Mouse (Mus musculus) heart, postnatal 36 days (tissue): ENCODE results near the gene Klf5. TPM values are rescaled to one million over a fixed set of nuclear protein-coding genes. Genes with fewer than 3 reads are reported as not detected.
A peak's percentile ranks its signal among the peaks of the same experiment; 100 is the strongest.

ENCODE experiments used
- DNase-seq, 2 experiments: peaks; one replicate each; pipeline ENCODE4 v3.0.0; 2021 to 2022
- intact Hi-C: fragments of 180-260 bp; cut with DNase I; formaldehyde crosslinking; loops from one replicate; pipeline ENCODE4 v1.15.1; 2025
- total RNA-seq, 2 experiments: library from RNA; stranded (reverse); gene quantifications; 2 replicates each; pipeline ENCODE4 v1.2.3; 2021

The Klf5 gene
- under 1 TPM; 0.76 to 0.94 TPM for total RNA-seq

- DNase-seq: peak; percentile 89 to 91
- intact Hi-C loops: loop anchor here (5.0 kb wide), 1 partner anchor 156 kb away; no protein-coding TSS in a partner anchor
These were observed at the start of gene Klf5 for GRCm38 (mm10) chr14:99298385-99299021. Gene Klf5 (plus strand): TSS chr14:99298691.

DNA sequence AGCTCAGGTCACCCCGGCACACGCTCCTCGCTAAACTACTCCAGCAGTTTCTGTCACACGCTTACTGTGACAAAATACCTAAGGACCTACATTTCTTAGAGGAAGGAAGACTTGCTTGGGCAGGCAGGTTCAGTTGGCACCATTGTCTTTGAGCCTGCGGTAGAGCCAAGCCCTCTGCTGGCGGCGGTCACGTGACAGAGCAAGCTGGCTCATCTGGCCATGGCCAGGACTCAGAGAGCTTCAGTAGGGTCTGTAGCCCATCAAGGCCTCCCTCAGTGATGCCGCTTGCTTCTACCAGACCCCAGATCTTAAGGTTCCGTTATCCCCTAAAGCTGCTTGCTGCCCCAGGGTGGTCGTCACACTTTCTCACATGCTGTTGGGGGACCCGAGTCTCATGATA, 36.5 kb upstream of the Klf5 start:
- intact Hi-C loops: no loop called here
- no peak for DNase-seq

GRCm38 (mm10) chr14:99263816-99264215, 34.7 kb upstream of the Klf5 start:
- intact Hi-C loops: no loop called here
- DNase-seq: no peak

DNA sequence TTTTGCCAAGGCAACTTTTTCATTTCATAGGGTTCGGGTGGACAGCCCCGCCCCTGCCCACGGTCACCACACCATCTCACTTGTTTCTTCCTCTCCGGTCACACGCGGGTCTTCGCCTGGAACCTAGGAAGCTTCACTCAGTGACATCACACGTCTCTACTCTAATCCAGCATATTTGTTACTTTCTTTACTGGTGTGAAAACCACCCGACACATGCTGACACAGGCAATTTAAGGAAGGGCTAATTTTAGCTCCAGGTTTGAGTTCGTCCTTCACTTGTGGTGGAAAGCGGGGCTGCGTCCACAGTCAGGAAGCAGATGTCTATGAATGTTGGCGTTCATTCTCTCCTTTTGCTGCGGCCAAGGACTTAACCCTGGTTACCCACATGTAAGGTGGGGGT, 32.7 kb upstream of the Klf5 start:
- intact Hi-C loops: no loop called here
- no peak for DNase-seq

DNA sequence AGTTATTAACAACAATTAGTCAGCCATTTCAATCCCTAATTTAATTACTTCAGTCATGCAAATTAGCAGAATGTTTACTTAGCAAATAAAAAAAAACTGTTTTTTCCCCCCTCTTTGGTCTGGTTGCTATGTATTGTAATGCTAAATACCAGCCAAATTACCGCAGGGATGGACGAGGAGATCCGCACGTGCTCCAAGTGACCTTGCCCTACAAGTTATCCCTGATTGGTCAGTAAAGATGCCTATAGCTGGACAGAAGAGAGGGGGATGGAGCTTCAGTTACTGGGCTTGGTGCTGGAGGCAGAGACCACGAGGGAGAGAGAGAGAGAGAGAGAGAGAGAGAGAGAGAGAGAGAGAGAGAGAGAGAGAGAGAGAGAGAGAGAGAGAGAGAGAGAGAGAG, 31.7 kb upstream of the Klf5 start:
- DNase-seq: no peak
- intact Hi-C loops: no loop called here

GRCm38 (mm10) chr14:99274056-99274455, 24.4 kb upstream of the Klf5 start:
- intact Hi-C loops: no loop called here
- DNase-seq: no peak

GRCm38 (mm10) chr14:99275827-99276226, 22.7 kb upstream of the Klf5 start:
- intact Hi-C loops: no loop called here
- DNase-seq: no peak

DNA sequence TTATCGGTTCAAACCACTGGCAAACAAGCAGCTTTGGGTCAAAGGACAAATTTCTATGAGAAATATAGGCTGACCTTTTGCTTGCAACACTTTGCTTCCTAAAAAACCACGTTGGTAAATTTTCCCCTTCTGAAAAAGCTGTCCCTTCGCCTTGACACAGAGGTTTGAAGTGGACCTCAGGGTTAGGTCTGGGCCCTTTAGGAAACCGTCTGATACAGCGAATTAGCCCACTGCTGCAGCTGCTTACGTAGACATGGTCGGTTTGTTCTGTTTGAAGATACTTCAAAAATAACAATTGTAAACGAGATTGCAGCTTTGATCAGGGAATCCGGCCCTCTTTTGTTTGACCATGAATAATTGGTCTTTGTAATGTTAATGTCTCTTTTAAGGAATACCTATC, 20.2 kb upstream of the Klf5 start:
- intact Hi-C loops: no loop called here

DNA sequence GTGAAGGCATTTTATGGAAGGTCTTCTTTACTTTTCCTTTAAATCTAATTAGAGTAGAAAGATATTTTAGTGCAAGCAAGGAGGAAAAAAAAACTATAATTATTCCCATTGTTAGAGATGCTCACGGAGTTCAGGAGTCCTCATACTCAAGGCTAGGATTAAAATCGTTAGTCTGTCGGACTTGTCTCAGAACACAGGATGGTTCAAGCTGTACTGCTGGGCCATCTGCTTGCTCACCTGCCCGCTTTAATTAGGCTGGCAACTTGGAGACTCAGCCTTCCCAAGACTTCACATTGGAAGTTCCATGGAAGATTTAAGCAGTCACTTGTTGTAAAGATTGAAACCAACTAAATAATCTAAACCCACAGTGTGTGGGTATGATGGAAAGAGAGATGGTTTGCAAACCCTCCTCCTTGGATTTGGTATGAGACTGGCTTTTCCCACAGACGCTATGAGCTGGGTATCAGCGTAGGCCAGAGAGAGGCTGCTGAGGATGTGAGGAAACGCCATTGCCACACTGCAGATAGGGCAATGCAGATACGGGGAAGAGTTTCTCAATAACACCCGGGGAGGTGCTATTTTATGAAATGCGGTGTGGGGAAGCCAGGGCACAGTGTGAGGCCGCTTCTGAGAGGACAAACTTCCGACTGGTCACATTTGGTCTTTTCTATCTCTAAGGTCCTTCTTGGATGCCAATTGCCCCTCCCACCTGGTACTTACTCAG, 19.6 kb upstream of the Klf5 start:
- intact Hi-C loops: no loop called here
- no peak for DNase-seq

More for the DNA sequence above, 20.2 kb upstream of the Klf5 start:
- no peak for DNase-seq

DNA sequence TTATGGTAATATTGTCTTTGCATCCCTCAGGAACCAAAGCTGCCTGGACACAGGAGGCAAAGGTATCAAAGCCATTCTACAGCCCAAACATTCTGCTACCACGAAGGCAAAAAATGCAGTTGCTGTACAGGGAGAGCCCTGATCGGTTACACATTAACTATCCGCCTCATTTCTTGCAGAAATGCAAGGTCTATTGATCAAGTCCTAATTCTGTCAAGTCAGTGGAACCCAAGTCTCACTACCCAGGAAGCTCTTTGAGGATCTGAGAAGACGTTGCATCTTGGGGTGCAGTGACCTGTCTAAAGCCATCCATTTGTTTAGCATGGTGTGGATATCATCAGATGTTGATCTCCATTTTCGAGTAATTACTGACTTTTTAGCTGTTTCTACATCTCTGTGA, 18.1 kb upstream of the Klf5 start:
- intact Hi-C loops: no loop called here
- no peak for DNase-seq

DNA sequence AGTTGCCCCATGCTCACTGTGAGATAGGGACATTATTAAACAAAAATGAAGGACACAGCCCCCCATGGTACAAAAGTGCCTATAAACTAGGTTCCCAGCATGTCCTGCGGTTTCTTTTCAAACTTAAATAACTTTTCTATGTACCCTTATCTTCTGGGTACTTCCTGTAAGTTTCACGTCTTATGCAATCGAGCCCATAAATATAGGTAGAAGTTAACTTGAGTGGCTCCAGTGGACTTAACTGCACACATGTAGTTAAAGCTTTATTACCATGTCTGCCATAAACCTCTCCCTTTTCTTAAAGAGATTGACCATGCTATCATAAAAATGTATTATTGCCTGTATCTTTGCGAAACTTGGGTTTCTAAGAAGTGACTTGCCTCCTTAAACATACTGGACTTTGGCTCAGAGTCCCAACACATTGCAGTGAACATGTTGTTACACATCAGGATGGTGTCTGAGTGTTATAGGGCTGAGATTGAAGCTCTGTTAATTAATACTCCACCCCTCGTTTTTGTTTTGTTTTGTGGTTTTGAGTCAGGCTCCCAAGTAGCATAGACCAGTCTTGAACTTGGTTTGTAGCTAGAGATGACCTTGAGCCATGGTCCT, 17.6 kb upstream of the Klf5 start:
- intact Hi-C loops: no loop called here
- no peak for DNase-seq

- no peak for DNase-seq
- intact Hi-C loops: no loop called here
These were observed 13.0 kb upstream of the Klf5 start for GRCm38 (mm10) chr14:99285486-99285885.

- no peak for DNase-seq
- intact Hi-C loops: no loop called here
These were observed 6.3 kb upstream of the Klf5 start for GRCm38 (mm10) chr14:99292176-99292575.

- intact Hi-C loops: no loop called here
- DNase-seq: no peak
These were observed 4.1 kb upstream of the Klf5 start for GRCm38 (mm10) chr14:99294424-99294823.

- intact Hi-C loops: loop anchor here (5.0 kb wide), 1 partner anchor 153 kb away; no protein-coding TSS in a partner anchor
- DNase-seq: no peak
These were observed 2.7 kb upstream of the Klf5 start for GRCm38 (mm10) chr14:99295606-99296341.

DNA sequence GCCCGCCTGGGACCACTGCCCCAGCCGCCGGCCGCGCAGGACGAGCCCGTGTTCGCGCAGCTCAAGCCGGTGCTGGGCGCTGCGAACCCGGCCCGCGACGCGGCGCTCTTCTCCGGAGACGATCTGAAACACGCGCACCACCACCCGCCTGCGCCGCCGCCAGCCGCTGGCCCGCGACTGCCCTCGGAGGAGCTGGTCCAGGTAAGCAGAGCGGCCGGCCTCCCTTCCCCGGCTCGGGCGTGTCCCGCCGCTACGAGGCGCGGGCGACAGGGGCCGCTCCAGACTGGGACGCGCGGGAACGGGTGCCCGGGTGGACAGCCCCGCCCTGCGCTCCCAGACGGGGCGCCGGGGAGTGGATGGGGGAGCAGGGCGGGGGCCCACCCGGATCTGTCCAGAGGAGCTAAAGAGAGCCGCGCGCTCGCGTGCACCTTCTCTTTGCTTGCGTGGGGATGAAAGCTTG, 561 bp downstream of the Klf5 start:
- intact Hi-C loops: loop anchor here (5.0 kb wide), 1 partner anchor 157 kb away; no protein-coding TSS in a partner anchor
- peak; percentile 59 to 61 for DNase-seq

GRCm38 (mm10) chr14:99299701-99300191, 1.3 kb downstream of the Klf5 start:
- peak; percentile 3 to 4 for DNase-seq
- intact Hi-C loops: loop anchor here (5.0 kb wide), 1 partner anchor 157 kb away; no protein-coding TSS in a partner anchor

DNA sequence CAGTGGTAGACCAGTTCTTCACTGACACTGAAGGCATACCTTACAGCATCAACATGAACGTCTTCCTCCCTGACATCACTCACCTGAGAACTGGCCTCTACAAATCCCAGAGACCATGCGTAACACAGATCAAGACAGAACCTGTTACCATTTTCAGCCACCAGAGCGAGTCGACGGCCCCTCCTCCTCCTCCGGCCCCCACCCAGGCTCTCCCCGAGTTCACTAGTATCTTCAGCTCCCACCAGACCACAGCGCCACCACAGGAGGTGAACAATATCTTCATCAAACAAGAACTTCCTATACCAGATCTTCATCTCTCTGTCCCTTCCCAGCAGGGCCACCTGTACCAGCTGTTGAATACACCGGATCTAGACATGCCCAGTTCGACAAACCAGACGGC, 3.0 kb downstream of the Klf5 start:
- intact Hi-C loops: loop anchor here (1.0 kb wide), 1 partner anchor 43 kb away; no protein-coding TSS in a partner anchor
- DNase-seq: no peak

DNA sequence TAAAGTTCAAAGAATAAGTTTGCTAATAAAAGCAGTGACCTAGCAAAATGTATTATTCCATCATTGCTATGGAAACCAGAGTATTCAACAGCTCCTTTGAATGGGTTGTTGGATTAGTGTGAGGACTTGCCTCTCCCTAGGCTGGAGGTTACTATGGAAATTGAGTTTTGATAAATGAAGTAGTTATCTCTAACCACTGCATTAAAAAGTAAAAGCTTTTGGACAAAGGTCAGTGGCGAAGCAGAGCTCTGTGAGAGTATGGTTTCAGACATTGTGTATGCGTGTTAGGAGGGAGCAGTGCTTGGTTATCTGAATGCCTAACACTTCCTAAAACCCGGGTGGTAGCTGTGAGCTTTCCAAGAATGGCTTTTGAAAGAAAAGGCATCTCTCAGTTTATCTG, 5.9 kb downstream of the Klf5 start:
- DNase-seq: no peak
- intact Hi-C loops: no loop called here

DNA sequence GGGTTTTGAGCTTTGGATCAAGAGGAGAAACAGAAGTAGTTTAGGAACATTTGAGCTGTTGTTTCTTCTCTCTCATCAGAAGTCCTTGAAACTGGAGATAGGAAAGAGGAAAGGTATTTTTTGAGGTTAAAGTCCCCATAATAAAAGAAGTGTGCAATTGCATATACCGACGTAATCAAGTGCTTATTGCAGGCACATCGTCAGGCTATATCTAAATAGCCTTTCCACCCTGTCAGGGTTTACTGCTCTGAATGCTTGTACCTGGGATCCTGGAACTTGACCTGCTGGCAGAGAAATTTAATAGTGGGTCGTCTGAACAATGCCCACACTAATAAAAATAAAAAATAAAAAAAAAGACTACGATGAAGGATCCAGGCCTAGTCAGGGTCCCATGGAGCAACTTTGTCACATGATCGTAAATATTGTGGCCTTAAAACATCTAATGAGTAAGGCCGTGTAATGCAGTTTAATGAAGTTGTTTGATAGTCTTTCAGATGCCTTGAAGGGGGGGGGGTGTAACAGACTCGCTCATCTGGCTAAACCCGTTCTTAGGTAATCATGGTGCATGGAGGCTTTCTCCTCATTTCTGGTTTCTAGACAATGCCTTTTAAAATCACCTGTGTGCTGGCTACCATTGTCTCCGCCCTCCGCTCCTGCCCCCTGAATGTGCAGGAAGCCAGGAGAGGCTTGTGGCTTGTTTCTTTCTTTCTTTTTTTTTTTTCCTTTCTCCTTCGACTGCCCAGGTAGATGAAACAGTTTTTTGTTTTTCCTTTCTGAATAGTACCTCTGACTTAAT, 6.7 kb downstream of the Klf5 start:
- intact Hi-C loops: no loop called here
- DNase-seq: no peak
